Mouse (Mus musculus): ENCODE measurements around the gene Prm1. TPM values are rescaled to one million over a fixed set of nuclear protein-coding genes. Genes with fewer than 3 reads are reported as not detected.

Prm1 gene
- polyA plus RNA-seq, 1 experiment from 2014 or later: not detected

DNA sequence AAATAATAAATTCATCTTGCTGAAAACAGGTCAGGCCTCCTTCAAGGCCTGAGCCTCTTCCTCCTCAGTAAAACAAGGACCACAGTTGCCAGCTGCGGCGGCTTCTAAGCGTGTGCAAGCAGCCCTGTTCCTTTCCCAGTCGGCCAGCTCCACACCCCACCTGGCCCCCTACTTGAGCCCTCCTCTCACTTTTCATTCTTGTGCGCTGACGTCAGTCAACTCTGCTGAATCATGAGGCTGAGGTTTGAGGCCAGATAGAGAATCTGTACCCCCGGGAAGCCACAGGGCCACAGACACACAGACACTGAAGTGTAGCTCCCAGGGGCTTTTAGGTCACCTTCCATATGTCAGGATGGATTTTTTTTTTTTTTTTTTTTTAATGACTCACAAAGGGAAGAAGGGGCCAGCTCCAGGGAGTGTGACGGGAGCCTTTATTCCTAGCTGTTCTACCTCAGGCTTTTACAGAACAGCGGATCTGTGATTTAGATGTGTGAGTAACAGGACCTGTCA is 23.7 kb downstream of the Prm1 start:
- Histone ChIP-seq H3K9me3 (ENCODE audit: control insufficient read depth, low read length) (no peaks in the 10 kb centered on the region), H3K36me3 (ENCODE audit: control insufficient read depth, insufficient read depth, low read length) (no peaks in the 10 kb centered on the region), H3K4me2 (ENCODE audit: low read length) (peak overlapping the region; percentile 94), H3K4me3 (ENCODE audit: control insufficient read depth in 1 of 2, insufficient read depth in 1 of 2, low read depth in 1 of 2, low read length in 2 of 2) (no peak overlapping the region), H3K27me3 (ENCODE audit: control insufficient read depth, insufficient read depth, low read length) (no peaks in the 10 kb centered on the region), H3K9ac (ENCODE audit: low read length) (peak overlapping the region; percentile 89), H3K4me1 (ENCODE audit: control insufficient read depth in 2 of 2, insufficient read depth in 2 of 2, low read length in 2 of 2) (peaks cover 40 to 61% of the 10 kb centered on the region in 2 experiments), H3K27ac (replicated peaks in 1 of 2; ENCODE audit: control insufficient read depth in 1 of 2, insufficient read depth in 1 of 2, low read depth in 2 of 2, low read length in 2 of 2) (peak overlapping the region; percentile 64 to 84)
- WGBS: 20% methylated on average over 9 of the region's 9 CpGs
- no peak for ATAC-seq (ENCODE audit: insufficient number of reproducible peaks, insufficient read depth, low FRiP score, low read depth)

DNA sequence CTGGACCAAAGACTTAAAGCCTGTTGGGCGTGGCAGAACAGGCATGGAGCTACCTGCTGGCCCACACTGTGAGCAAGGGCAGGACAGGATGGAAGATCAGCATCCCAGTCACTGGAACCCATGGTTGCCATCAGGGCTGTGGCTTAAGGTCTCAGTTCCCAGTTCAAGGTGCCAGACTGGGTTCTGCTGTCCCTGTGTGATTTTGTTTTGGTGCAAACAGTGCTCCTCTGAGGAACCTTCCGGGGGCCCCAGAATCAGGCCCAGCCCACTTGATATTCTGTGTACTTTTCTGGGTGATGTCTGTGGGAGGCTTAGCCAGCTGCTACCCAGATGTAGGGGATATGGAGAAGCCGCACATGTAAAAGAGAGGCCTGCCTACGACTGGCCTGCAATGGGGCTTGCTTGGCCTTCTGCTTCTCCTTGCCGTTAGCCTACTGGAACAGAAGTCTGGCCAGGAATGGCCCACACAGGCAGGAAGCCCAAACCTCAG is 25.0 kb downstream of the Prm1 start:
- H3K9me3 ChIP-seq (ENCODE audit: control insufficient read depth, low read length): no peaks in the 10 kb centered on the region
- no peak for ATAC-seq (ENCODE audit: insufficient number of reproducible peaks, insufficient read depth, low FRiP score, low read depth)
- H3K4me3 ChIP-seq (ENCODE audit: control insufficient read depth in 1 of 2, insufficient read depth in 1 of 2, low read depth in 1 of 2, low read length in 2 of 2): no peak overlapping the region
- peak overlapping the region; percentile 16; the same call in 1 of the 2 replicates for H3K9ac ChIP-seq (ENCODE audit: low read length)
- 0 out of 4 replicates have a peak overlapping the region, but pooled peaks of 1 of the 2 experiments have one; percentile 14 for H3K27ac ChIP-seq (replicated peaks in 1 of 2; ENCODE audit: control insufficient read depth in 1 of 2, insufficient read depth in 1 of 2, low read depth in 2 of 2, low read length in 2 of 2)
- peaks cover 39 to 52% of the 10 kb centered on the region in 2 experiments for H3K4me1 ChIP-seq (ENCODE audit: control insufficient read depth in 2 of 2, insufficient read depth in 2 of 2, low read length in 2 of 2)
- H3K36me3 ChIP-seq (ENCODE audit: control insufficient read depth, insufficient read depth, low read length): no peaks in the 10 kb centered on the region
- no peaks in the 10 kb centered on the region for H3K27me3 ChIP-seq (ENCODE audit: control insufficient read depth, insufficient read depth, low read length)
- H3K4me2 ChIP-seq (ENCODE audit: low read length): no peak overlapping the region
- 78% methylated on average over 5 of the region's 5 CpGs for WGBS

DNA sequence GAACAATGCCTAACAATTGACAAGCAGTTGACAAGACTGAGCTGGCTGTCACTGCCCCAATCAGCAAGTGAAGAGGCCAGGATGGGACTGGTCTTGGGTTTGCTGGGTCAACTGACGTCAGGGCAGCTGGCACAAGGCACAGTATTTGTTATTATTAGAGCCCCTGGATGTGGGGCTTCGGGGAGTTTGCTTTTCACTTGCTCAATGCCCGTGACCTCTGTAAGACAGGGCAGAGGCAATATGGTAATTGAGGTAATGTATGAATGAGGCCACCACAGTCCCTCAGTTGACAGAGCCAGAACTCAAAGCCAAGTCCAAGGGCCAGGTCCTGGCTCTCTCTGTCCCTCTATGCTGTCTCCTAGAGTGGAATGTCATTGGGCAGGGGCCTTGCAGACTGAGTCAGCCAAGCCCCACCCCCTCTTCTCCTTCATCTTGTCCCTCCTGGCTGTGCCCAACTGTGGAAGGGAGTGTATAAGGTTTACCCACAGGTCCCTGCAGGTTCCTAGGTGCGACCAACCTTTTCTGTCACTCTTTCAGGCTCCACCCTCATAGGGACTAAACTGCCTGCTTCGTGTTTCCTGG is 28.0 kb downstream of the Prm1 start:
- WGBS: 50% methylated on average over 5 of the region's 5 CpGs
- Histone ChIP-seq H3K4me2 (ENCODE audit: low read length) (no peak overlapping the region), H3K4me1 (ENCODE audit: control insufficient read depth in 2 of 2, insufficient read depth in 2 of 2, low read length in 2 of 2) (peaks cover 31 to 34% of the 10 kb centered on the region in 2 experiments), H3K9ac (ENCODE audit: low read length) (no peak overlapping the region), H3K27ac (replicated peaks in 1 of 2; ENCODE audit: control insufficient read depth in 1 of 2, insufficient read depth in 1 of 2, low read depth in 2 of 2, low read length in 2 of 2) (peak overlapping the region; percentile 58 to 62), H3K4me3 (ENCODE audit: control insufficient read depth in 1 of 2, insufficient read depth in 1 of 2, low read depth in 1 of 2, low read length in 2 of 2) (no peak overlapping the region), H3K27me3 (ENCODE audit: control insufficient read depth, insufficient read depth, low read length) (no peaks in the 10 kb centered on the region), H3K9me3 (ENCODE audit: control insufficient read depth, low read length) (no peaks in the 10 kb centered on the region), H3K36me3 (ENCODE audit: control insufficient read depth, insufficient read depth, low read length) (no peaks in the 10 kb centered on the region)
- no peak for ATAC-seq (ENCODE audit: insufficient number of reproducible peaks, insufficient read depth, low FRiP score, low read depth)

GRCm38 (mm10) chr16:10776322-10776721 is 29.3 kb downstream of the Prm1 start:
- Histone ChIP-seq H3K4me1 (ENCODE audit: control insufficient read depth in 2 of 2, insufficient read depth in 2 of 2, low read length in 2 of 2) (peaks cover 20 to 23% of the 10 kb centered on the region in 2 experiments), H3K4me3 (ENCODE audit: control insufficient read depth in 1 of 2, insufficient read depth in 1 of 2, low read depth in 1 of 2, low read length in 2 of 2) (no peak overlapping the region), H3K9ac (ENCODE audit: low read length) (no peak overlapping the region), H3K27ac (replicated peaks in 1 of 2; ENCODE audit: control insufficient read depth in 1 of 2, insufficient read depth in 1 of 2, low read depth in 2 of 2, low read length in 2 of 2) (no peak overlapping the region), H3K9me3 (ENCODE audit: control insufficient read depth, low read length) (no peaks in the 10 kb centered on the region), H3K4me2 (ENCODE audit: low read length) (no peak overlapping the region), H3K36me3 (ENCODE audit: control insufficient read depth, insufficient read depth, low read length) (no peaks in the 10 kb centered on the region), H3K27me3 (ENCODE audit: control insufficient read depth, insufficient read depth, low read length) (no peaks in the 10 kb centered on the region)
- no peak for ATAC-seq (ENCODE audit: insufficient number of reproducible peaks, insufficient read depth, low FRiP score, low read depth)
- WGBS: 43% methylated on average over 7 of the region's 7 CpGs

DNA sequence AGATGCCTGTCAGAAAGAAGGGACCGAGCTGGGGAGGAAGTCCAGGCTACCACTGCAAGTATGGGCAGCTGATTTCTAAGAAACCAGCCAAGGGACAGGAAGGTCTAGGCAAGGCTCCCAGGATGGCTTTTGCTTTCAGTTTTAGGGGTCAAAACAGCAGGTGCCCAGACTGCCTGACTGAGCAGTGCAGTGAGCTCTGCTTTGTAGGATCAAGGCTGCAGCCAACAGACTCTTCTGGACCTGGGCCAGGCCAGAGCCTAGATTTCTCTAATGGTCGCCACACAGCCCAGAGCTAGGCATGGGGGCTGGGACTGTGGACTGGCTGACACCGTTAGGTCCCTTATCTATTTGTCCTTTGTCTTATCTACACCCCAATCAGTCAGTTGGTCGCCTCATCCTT is 30.9 kb downstream of the Prm1 start:
- peaks cover 20 to 21% of the 10 kb centered on the region in 2 experiments for H3K4me1 ChIP-seq (ENCODE audit: control insufficient read depth in 2 of 2, insufficient read depth in 2 of 2, low read length in 2 of 2)
- H3K27me3 ChIP-seq (ENCODE audit: control insufficient read depth, insufficient read depth, low read length): no peaks in the 10 kb centered on the region
- 43% methylated on average over 4 of the region's 4 CpGs for WGBS
- no peaks in the 10 kb centered on the region for H3K9me3 ChIP-seq (ENCODE audit: control insufficient read depth, low read length)
- H3K9ac ChIP-seq (ENCODE audit: low read length): no peak overlapping the region
- no peaks in the 10 kb centered on the region for H3K36me3 ChIP-seq (ENCODE audit: control insufficient read depth, insufficient read depth, low read length)
- no peak for ATAC-seq (ENCODE audit: insufficient number of reproducible peaks, insufficient read depth, low FRiP score, low read depth)
- no peak overlapping the region for H3K4me2 ChIP-seq (ENCODE audit: low read length)
- no peak overlapping the region for H3K27ac ChIP-seq (replicated peaks in 1 of 2; ENCODE audit: control insufficient read depth in 1 of 2, insufficient read depth in 1 of 2, low read depth in 2 of 2, low read length in 2 of 2)
- H3K4me3 ChIP-seq (ENCODE audit: control insufficient read depth in 1 of 2, insufficient read depth in 1 of 2, low read depth in 1 of 2, low read length in 2 of 2): no peak overlapping the region

- ATAC-seq (ENCODE audit: insufficient number of reproducible peaks, insufficient read depth, low FRiP score, low read depth): no peak
- H3K36me3 ChIP-seq (ENCODE audit: control insufficient read depth, insufficient read depth, low read length): no peaks in the 10 kb centered on the region
- H3K9ac ChIP-seq (ENCODE audit: low read length): no peak overlapping the region
- H3K9me3 ChIP-seq (ENCODE audit: control insufficient read depth, low read length): no peaks in the 10 kb centered on the region
- no peaks in the 10 kb centered on the region for H3K27me3 ChIP-seq (ENCODE audit: control insufficient read depth, insufficient read depth, low read length)
- peaks cover 23 to 24% of the 10 kb centered on the region in 2 experiments for H3K4me1 ChIP-seq (ENCODE audit: control insufficient read depth in 2 of 2, insufficient read depth in 2 of 2, low read length in 2 of 2)
- WGBS: 79% methylated on average over 8 of the region's 8 CpGs
- H3K27ac ChIP-seq (replicated peaks in 1 of 2; ENCODE audit: control insufficient read depth in 1 of 2, insufficient read depth in 1 of 2, low read depth in 2 of 2, low read length in 2 of 2): no peak overlapping the region
- no peak overlapping the region for H3K4me2 ChIP-seq (ENCODE audit: low read length)
- H3K4me3 ChIP-seq (ENCODE audit: control insufficient read depth in 1 of 2, insufficient read depth in 1 of 2, low read depth in 1 of 2, low read length in 2 of 2): no peak overlapping the region
Observed at GRCm38 (mm10) chr16:10773543-10773942, 32.1 kb downstream of the Prm1 start.

DNA sequence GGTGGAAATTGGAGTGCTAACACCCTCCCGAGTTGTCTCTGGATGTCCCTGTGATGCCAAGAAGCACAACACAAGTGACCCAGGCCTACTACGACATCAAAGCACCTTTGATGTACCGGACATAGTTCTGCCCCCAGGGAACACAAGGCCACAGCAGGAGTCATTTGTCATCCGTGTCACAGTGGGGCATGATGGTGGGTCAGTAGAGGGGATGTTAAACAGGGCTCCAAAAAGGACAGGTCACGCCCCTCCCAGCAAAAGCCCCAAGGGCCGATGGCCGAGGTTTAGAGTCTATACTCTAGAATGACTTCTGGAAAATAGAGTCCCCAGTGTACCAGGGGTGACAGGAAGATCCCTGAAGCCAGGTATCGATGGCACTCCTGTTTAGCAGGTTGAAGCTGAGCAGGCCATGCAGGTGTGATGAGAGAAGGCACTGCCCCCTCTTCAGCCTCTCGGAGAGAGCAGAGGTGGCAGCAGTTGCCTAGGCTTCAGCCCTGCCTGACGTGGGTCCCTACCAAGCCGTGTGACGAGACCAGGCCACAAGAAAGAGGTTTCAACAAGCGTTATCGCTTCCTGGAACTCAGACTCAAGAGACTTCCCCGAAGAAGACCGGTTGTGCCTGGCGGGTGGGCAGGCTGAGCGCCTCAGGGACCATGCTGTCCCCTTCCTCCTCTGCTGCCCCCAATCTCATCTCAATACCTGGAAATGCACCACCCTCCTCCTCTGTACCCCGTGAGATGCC is 33.7 kb downstream of the Prm1 start:
- H3K27ac ChIP-seq (replicated peaks in 1 of 2; ENCODE audit: control insufficient read depth in 1 of 2, insufficient read depth in 1 of 2, low read depth in 2 of 2, low read length in 2 of 2): no peak overlapping the region
- no peaks in the 10 kb centered on the region for H3K36me3 ChIP-seq (ENCODE audit: control insufficient read depth, insufficient read depth, low read length)
- H3K4me2 ChIP-seq (ENCODE audit: low read length): no peak overlapping the region
- H3K9me3 ChIP-seq (ENCODE audit: control insufficient read depth, low read length): no peaks in the 10 kb centered on the region
- 66% methylated on average over 19 of the region's 19 CpGs for WGBS
- H3K9ac ChIP-seq (ENCODE audit: low read length): no peak overlapping the region
- no peaks in the 10 kb centered on the region for H3K27me3 ChIP-seq (ENCODE audit: control insufficient read depth, insufficient read depth, low read length)
- ATAC-seq (ENCODE audit: insufficient number of reproducible peaks, insufficient read depth, low FRiP score, low read depth): no peak
- no peak overlapping the region for H3K4me3 ChIP-seq (ENCODE audit: control insufficient read depth in 1 of 2, insufficient read depth in 1 of 2, low read depth in 1 of 2, low read length in 2 of 2)
- H3K4me1 ChIP-seq (ENCODE audit: control insufficient read depth in 2 of 2, insufficient read depth in 2 of 2, low read length in 2 of 2): peaks cover 11 to 12% of the 10 kb centered on the region in 2 experiments

Data from heart, embryonic 14.5 days (tissue).